Mouse (Mus musculus) kidney, postnatal 36 days (tissue): ENCODE measurements at regions not wholly inside any gene's neighbourhood (a gene's known extent, or its start where the extent isn't known, plus 50 kb on each side); places are given as distances from the start of the nearest gene placed in this dataset.

Source experiments
- DNase-seq, 2 experiments: peaks; one replicate each; pipeline ENCODE4 v3.0.0; 2021 to 2022; ENCODE audit warnings: mixed read lengths in 2 of 2

GRCm38 (mm10) chr4:70160525-70161224, 249.6 kb downstream of the Cdk5rap2 start:
- DNase-seq, result no peak

- DNase-seq, result no peak
Measured at GRCm38 (mm10) chr4:70160062-70160461, 250.2 kb downstream of the Cdk5rap2 start.

- DNase-seq, result no peak
Measured at GRCm38 (mm10) chr4:70153179-70153578, 257.1 kb downstream of the Cdk5rap2 start.

GRCm38 (mm10) chr4:70109011-70109410, 301.2 kb downstream of the Cdk5rap2 start:
- no peak for DNase-seq

GRCm38 (mm10) chr4:70105776-70106175, 304.5 kb downstream of the Cdk5rap2 start:
- no peak for DNase-seq

- DNase-seq, result no peak
Measured at GRCm38 (mm10) chr4:70097353-70097752, 312.9 kb downstream of the Cdk5rap2 start.

- no peak for DNase-seq
Measured at GRCm38 (mm10) chr4:70078206-70078605, 332.0 kb downstream of the Cdk5rap2 start.

- no peak for DNase-seq
Measured at GRCm38 (mm10) chr4:70062516-70062915, 347.7 kb downstream of the Cdk5rap2 start.

GRCm38 (mm10) chr4:70058831-70059544, 351.3 kb downstream of the Cdk5rap2 start:
- no peak for DNase-seq

GRCm38 (mm10) chr4:70053136-70053535, 357.1 kb downstream of the Cdk5rap2 start:
- peak; percentile 7 to 11 for DNase-seq

- no peak for DNase-seq
Measured at GRCm38 (mm10) chr4:70038241-70038640, 372.0 kb downstream of the Cdk5rap2 start.

GRCm38 (mm10) chr4:70035912-70036311, 374.3 kb downstream of the Cdk5rap2 start:
- DNase-seq, result no peak

- no peak for DNase-seq
Measured at GRCm38 (mm10) chr4:70032497-70032896, 377.7 kb downstream of the Cdk5rap2 start.

GRCm38 (mm10) chr4:70026848-70027247, 383.4 kb downstream of the Cdk5rap2 start:
- DNase-seq, result no peak

GRCm38 (mm10) chr4:70024838-70025376, 385.3 kb downstream of the Cdk5rap2 start:
- no peak for DNase-seq

GRCm38 (mm10) chr4:70020905-70021470, 389.3 kb downstream of the Cdk5rap2 start:
- DNase-seq, result no peak

- no peak for DNase-seq
Measured at GRCm38 (mm10) chr4:70012220-70012580, 398.0 kb downstream of the Cdk5rap2 start.

GRCm38 (mm10) chr4:70011491-70012219, 398.6 kb downstream of the Cdk5rap2 start:
- no peak for DNase-seq

GRCm38 (mm10) chr4:70010466-70010865, 399.8 kb downstream of the Cdk5rap2 start:
- DNase-seq, result no peak

- no peak for DNase-seq
Measured at GRCm38 (mm10) chr4:70004966-70005365, 405.3 kb downstream of the Cdk5rap2 start.

- DNase-seq, result no peak
Measured at GRCm38 (mm10) chr4:69993226-69993625, 417.0 kb downstream of the Cdk5rap2 start.

- no peak for DNase-seq
Measured at GRCm38 (mm10) chr4:69974208-69974607, 436.0 kb downstream of the Cdk5rap2 start.

- no peak for DNase-seq
Measured at GRCm38 (mm10) chr4:69973566-69973965, 436.7 kb downstream of the Cdk5rap2 start.
